Mouse (Mus musculus) embryo, embryonic 10 days (tissue): Measurements from ENCODE around the gene BC080695.
"Not testable (repeated sequence)": the region's sequence is repeated elsewhere in the genome, so short reads cannot be mapped to it uniquely, and the experiment has no call there.

Experiments
- DNase-seq: peaks from one replicate; pipeline ENCODE4 v3.0.0-alpha.2; 2015; ENCODE audit warnings: low spot score

BC080695 gene

GRCm38 (mm10) chr4:143551400-143551799, at the start of gene BC080695, which contains the start of gene Gm13057:
BC080695 (plus strand) TSS chr4:143551700.
Gm13057 (plus strand) TSS chr4:143551709.
- not testable (repeated sequence) for DNase-seq

- no peak for DNase-seq
Measured at GRCm38 (mm10) chr4:143511043-143511442, 40.5 kb upstream of the BC080695 start, which contains the start of gene Gm13043. Gm13043 (plus strand) TSS chr4:143511343.

GRCm38 (mm10) chr4:143535654-143536053, 15.8 kb upstream of the BC080695 start, which contains the start of gene Gm13040:
Gm13040 (plus strand) TSS chr4:143535954.
- DNase-seq, result not testable (repeated sequence)

GRCm38 (mm10) chr4:143611927-143612326, 60.4 kb downstream of the BC080695 start:
- not testable (repeated sequence) for DNase-seq

- not testable (repeated sequence) for DNase-seq
Measured at GRCm38 (mm10) chr4:143614703-143615102, 63.2 kb downstream of the BC080695 start, which contains the start of gene Gm13083. Gm13083 (plus strand) TSS chr4:143615003.

GRCm38 (mm10) chr4:143618101-143618500, 66.6 kb downstream of the BC080695 start:
- not testable (repeated sequence) for DNase-seq
